Mouse (Mus musculus) adrenal gland, adult (tissue): ENCODE data around the gene Mlxip.

Experiments used
- DNase-seq, 2 experiments: peaks; one replicate each; pipeline ENCODE4 v3.0.0; 2022 to 2023; ENCODE audit warnings: low spot score in 1 of 2; ENCODE audit not compliant: inconsistent age in 2 of 2

The Mlxip gene

DNA sequence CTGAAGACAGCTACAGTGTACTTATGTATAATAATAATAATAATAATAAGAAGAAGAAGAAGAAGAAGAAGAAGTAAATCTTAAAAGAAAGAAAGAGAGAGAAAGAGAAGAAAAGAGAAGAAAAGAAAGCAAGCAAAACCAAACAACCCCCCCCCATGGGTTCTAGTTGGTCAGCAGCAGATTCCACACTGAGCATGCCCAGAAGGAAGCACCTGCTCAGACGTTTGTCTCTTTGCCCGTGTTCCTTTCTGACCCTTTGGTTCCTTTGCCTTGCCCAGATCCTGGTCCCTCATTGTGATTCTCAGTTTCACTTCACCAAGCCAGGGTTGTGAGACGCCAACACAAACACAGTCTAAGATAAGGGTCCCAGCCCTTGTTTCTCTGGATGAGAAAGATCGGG lies 107.4 kb downstream of the Mlxip start:
- DNase-seq = no peak
